Mouse (Mus musculus) MEL (cell line): Measurements from ENCODE around the gene Mms22l. TPM values are rescaled to one million over a fixed set of nuclear protein-coding genes. Genes with fewer than 3 reads are reported as not detected.
"Not testable (repeated sequence)": the region's sequence is repeated elsewhere in the genome, so short reads cannot be mapped to it uniquely, and the experiment has no call there.

Source experiments
- DNase-seq: peaks from one replicate; pipeline ENCODE4 v3.0.0; 2011; ENCODE audit warnings: low read depth, low spot score
- H3K27ac ChIP-seq: 2 replicates; pipeline ENCODE4 v1.5.1; 2012; ENCODE audit warnings: low read depth, mild to moderate bottlenecking, control low read depth, low read length, moderate library complexity; ENCODE audit not compliant: control insufficient read depth
- H3K27me3 ChIP-seq, 2 experiments: fragments of 150-350 bp in 1 of 2; sonication (generic) in 1 of 2; 2 replicates each; pipeline ENCODE4 v1.6.1; 2012; ENCODE audit warnings: low read length in 2 of 2, mild to moderate bottlenecking in 2 of 2, improper control_type of control experiment in 1 of 2, moderate library complexity in 1 of 2; ENCODE audit not compliant: insufficient read depth in 2 of 2, control insufficient read depth in 1 of 2
- H3K36me3 ChIP-seq, 2 experiments: 2 replicates each; pipeline ENCODE4 v1.6.1; 2012 to 2014; ENCODE audit warnings: low read length in 2 of 2, improper control_type of control experiment in 1 of 2, inconsistent platforms in 1 of 2, mild to moderate bottlenecking in 1 of 2; ENCODE audit not compliant: insufficient read depth in 2 of 2, control insufficient read depth in 1 of 2
- H3K4me1 ChIP-seq, 2 experiments: fragments of 150-350 bp in 1 of 2; sonication (generic) in 1 of 2; 2 replicates each; pipeline ENCODE4 v1.6.1; 2012; ENCODE audit warnings: low read length in 2 of 2, improper control_type of control experiment in 1 of 2, mild to moderate bottlenecking in 1 of 2; ENCODE audit not compliant: insufficient read depth in 2 of 2, control insufficient read depth in 1 of 2
- H3K4me3 ChIP-seq, 2 experiments: fragments of 150-350 bp in 1 of 2; sonication (generic) in 1 of 2; 2 replicates each; pipeline ENCODE4 v1.5.1; 2012; ENCODE audit warnings: low read depth in 2 of 2, low read length in 2 of 2, mild to moderate bottlenecking in 2 of 2, moderate library complexity in 2 of 2, control low read depth in 1 of 2, improper control_type of control experiment in 1 of 2; ENCODE audit not compliant: control insufficient read depth in 1 of 2, insufficient read depth in 1 of 2
- H3K79me2 ChIP-seq: 2 replicates; pipeline ENCODE4 v1.6.1; 2012; ENCODE audit warnings: mild to moderate bottlenecking, low read length, moderate library complexity; ENCODE audit not compliant: control insufficient read depth, poor library complexity, insufficient read depth
- H3K9ac ChIP-seq: 2 replicates; pipeline ENCODE4 v1.6.1; 2012; ENCODE audit warnings: low read depth, mild to moderate bottlenecking, control low read depth, low read length, moderate library complexity; ENCODE audit not compliant: control insufficient read depth, poor library complexity, severe bottlenecking
- H3K9me3 ChIP-seq: fragments of 150-350 bp; sonication (generic); replicated peaks from 2 replicates; pipeline ENCODE4 v1.6.1; 2012; ENCODE audit warnings: mild to moderate bottlenecking, low read length, improper control_type of control experiment, moderate library complexity; ENCODE audit not compliant: insufficient read depth
- BHLHE40 ChIP-seq: IDR thresholded peaks from 2 replicates; pipeline ENCODE4 v1.6.1; 2012; ENCODE audit warnings: low read depth, mild to moderate bottlenecking, inconsistent platforms, low read length, improper control_type of control experiment, borderline replicate concordance
- CHD2 ChIP-seq: IDR thresholded peaks from 2 replicates; pipeline ENCODE4 v1.6.1; 2011; ENCODE audit warnings: low read length, improper control_type of control experiment
- CTCF ChIP-seq, 3 experiments: IDR thresholded peaks in 2 of 3; conservative IDR thresholded peaks in 1 of 3; 2 replicates each; pipeline ENCODE4 v1.5.1; 2011 to 2012; ENCODE audit warnings: low read length in 3 of 3, low read depth in 2 of 3, mild to moderate bottlenecking in 2 of 3, improper control_type of control experiment in 1 of 3, inconsistent platforms in 1 of 3, mixed read lengths in 1 of 3, moderate library complexity in 1 of 3; ENCODE audit not compliant: control insufficient read depth in 1 of 3, insufficient read depth in 1 of 3, poor library complexity in 1 of 3, severe bottlenecking in 1 of 3
- E2F4 ChIP-seq: IDR thresholded peaks from 2 replicates; pipeline ENCODE4 v1.6.1; 2011; ENCODE audit warnings: low read depth, low read length, improper control_type of control experiment, borderline replicate concordance
- ELF1 ChIP-seq: IDR thresholded peaks from 2 replicates; pipeline ENCODE4 v1.6.1; 2014; ENCODE audit warnings: low read depth, mild to moderate bottlenecking, inconsistent platforms, low read length, improper control_type of control experiment, moderate library complexity
- EP300 ChIP-seq, 2 experiments: IDR thresholded peaks; 2 replicates each; pipeline ENCODE4 v1.6.1; 2011; ENCODE audit warnings: improper control_type of control experiment in 2 of 2, low read length in 2 of 2, low read depth in 1 of 2, mild to moderate bottlenecking in 1 of 2
- GABPA ChIP-seq: IDR thresholded peaks from 2 replicates; pipeline ENCODE4 v1.6.1; 2012; ENCODE audit warnings: low read depth, mild to moderate bottlenecking, inconsistent platforms, low read length, improper control_type of control experiment, moderate library complexity
- HCFC1 ChIP-seq: IDR thresholded peaks from 2 replicates; pipeline ENCODE4 v1.6.1; 2012; ENCODE audit warnings: low read depth, mild to moderate bottlenecking, inconsistent platforms, low read length, improper control_type of control experiment, moderate library complexity
- JUND ChIP-seq: IDR thresholded peaks from 2 replicates; pipeline ENCODE4 v1.6.1; 2011; ENCODE audit warnings: low read depth, mild to moderate bottlenecking, improper control_type of control experiment, low read length
- KAT2A ChIP-seq: conservative IDR thresholded peaks from 2 replicates; pipeline ENCODE4 v1.6.1; 2012; ENCODE audit warnings: low read depth, low read length, improper control_type of control experiment, inconsistent platforms
- MAFK ChIP-seq: IDR thresholded peaks from 2 replicates; pipeline ENCODE4 v1.6.1; 2011; ENCODE audit warnings: low read depth, mild to moderate bottlenecking, low read length, improper control_type of control experiment, borderline replicate concordance
- MAZ ChIP-seq: IDR thresholded peaks from 2 replicates; pipeline ENCODE4 v1.6.1; 2012; ENCODE audit warnings: low read depth, mild to moderate bottlenecking, inconsistent platforms, low read length, improper control_type of control experiment
- MXI1 ChIP-seq: IDR thresholded peaks from 2 replicates; pipeline ENCODE4 v1.6.1; 2011; ENCODE audit warnings: mild to moderate bottlenecking, low read depth, low read length, improper control_type of control experiment
- MYB ChIP-seq: IDR thresholded peaks from 2 replicates; pipeline ENCODE4 v1.6.1; 2011; ENCODE audit warnings: mild to moderate bottlenecking, low read depth, low read length, improper control_type of control experiment
- MYC ChIP-seq: IDR thresholded peaks from 2 replicates; pipeline ENCODE4 v1.6.1; 2011; ENCODE audit warnings: low read depth, mild to moderate bottlenecking, low read length, improper control_type of control experiment, moderate library complexity
- NELFE ChIP-seq: IDR thresholded peaks from 2 replicates; pipeline ENCODE4 v1.6.1; 2011; ENCODE audit warnings: low read depth, low read length, improper control_type of control experiment
- NRF1 ChIP-seq: IDR thresholded peaks from 2 replicates; pipeline ENCODE4 v1.6.1; 2014; ENCODE audit warnings: low read depth, mild to moderate bottlenecking, inconsistent platforms, low read length, improper control_type of control experiment, moderate library complexity; ENCODE audit not compliant: poor library complexity, insufficient read depth, severe bottlenecking
- POLR2A ChIP-seq, 2 experiments: IDR thresholded peaks; 2 replicates each; pipeline ENCODE4 v1.6.1; 2011 to 2012; ENCODE audit warnings: low read length in 2 of 2, mild to moderate bottlenecking in 2 of 2, control low read depth in 1 of 2, improper control_type of control experiment in 1 of 2, low read depth in 1 of 2, moderate library complexity in 1 of 2; ENCODE audit not compliant: control insufficient read depth in 1 of 2, insufficient read depth in 1 of 2, poor library complexity in 1 of 2
- POLR2AphosphoS2 ChIP-seq: IDR thresholded peaks from 2 replicates; pipeline ENCODE4 v1.6.1; 2011; ENCODE audit warnings: low read length, improper control_type of control experiment
- RAD21 ChIP-seq: IDR thresholded peaks from 2 replicates; pipeline ENCODE4 v1.6.1; 2011; ENCODE audit warnings: mild to moderate bottlenecking, low read depth, low read length, improper control_type of control experiment
- SIN3A ChIP-seq: IDR thresholded peaks from 2 replicates; pipeline ENCODE4 v1.6.1; 2012; ENCODE audit warnings: low read length, improper control_type of control experiment, inconsistent platforms
- SMC3 ChIP-seq: IDR thresholded peaks from 2 replicates; pipeline ENCODE4 v1.6.1; 2011; ENCODE audit warnings: low read depth, low read length, improper control_type of control experiment
- TAL1 ChIP-seq: IDR thresholded peaks from 2 replicates; pipeline ENCODE4 v1.6.1; 2012; ENCODE audit warnings: mild to moderate bottlenecking, inconsistent platforms, low read length, moderate library complexity, mixed read lengths
- TBP ChIP-seq: IDR thresholded peaks from 2 replicates; pipeline ENCODE4 v1.8.0; 2011; ENCODE audit warnings: low read depth, low read length, improper control_type of control experiment
- TCF12 ChIP-seq: IDR thresholded peaks from 2 replicates; pipeline ENCODE4 v1.6.1; 2014; ENCODE audit warnings: low read depth, mild to moderate bottlenecking, inconsistent platforms, low read length, improper control_type of control experiment, moderate library complexity
- UBTF ChIP-seq: IDR thresholded peaks from 2 replicates; pipeline ENCODE4 v1.6.1; 2012; ENCODE audit warnings: low read depth, mild to moderate bottlenecking, inconsistent platforms, low read length, improper control_type of control experiment, moderate library complexity, borderline replicate concordance; ENCODE audit not compliant: insufficient read depth
- USF1 ChIP-seq: IDR thresholded peaks from 2 replicates; pipeline ENCODE4 v1.6.1; 2014; ENCODE audit warnings: low read depth, mild to moderate bottlenecking, inconsistent platforms, low read length, improper control_type of control experiment, moderate library complexity
- USF2 ChIP-seq, 2 experiments: IDR thresholded peaks; 2 replicates each; pipeline ENCODE4 v1.6.1; 2011 to 2012; ENCODE audit warnings: improper control_type of control experiment in 2 of 2, low read length in 2 of 2, borderline replicate concordance in 1 of 2, inconsistent platforms in 1 of 2, low read depth in 1 of 2, mild to moderate bottlenecking in 1 of 2; ENCODE audit not compliant: insufficient read depth in 1 of 2
- ZC3H11A ChIP-seq: IDR thresholded peaks from 2 replicates; pipeline ENCODE4 v1.6.1; 2012; ENCODE audit warnings: low read depth, mild to moderate bottlenecking, inconsistent platforms, low read length, improper control_type of control experiment
- ZKSCAN1 ChIP-seq: IDR thresholded peaks from 2 replicates; pipeline ENCODE4 v1.6.1; 2012; ENCODE audit warnings: low read depth, mild to moderate bottlenecking, inconsistent platforms, low read length, improper control_type of control experiment, moderate library complexity
- ZMIZ1 ChIP-seq: IDR thresholded peaks from 2 replicates; pipeline ENCODE4 v1.6.1; 2012; ENCODE audit warnings: low read depth, mild to moderate bottlenecking, inconsistent platforms, low read length, improper control_type of control experiment, moderate library complexity
- ZNF384 ChIP-seq: IDR thresholded peaks from 2 replicates; pipeline ENCODE4 v1.6.1; 2012; ENCODE audit warnings: low read depth, mild to moderate bottlenecking, inconsistent platforms, low read length, improper control_type of control experiment
- polyA plus RNA-seq, 2 experiments: library from polyadenylated mRNA; stranded (reverse) in 1 of 2; unstranded in 1 of 2; fragments of >175 nt in 1 of 2; fragments of >200 nt in 1 of 2; gene quantifications; 2 replicates each; pipeline versions ENCODE4 v1.2.1 to v1.2.4; 2012; ENCODE audit warnings: low replicate concordance in 2 of 2, low read depth in 1 of 2; ENCODE audit not compliant: insufficient read length in 2 of 2, insufficient read depth in 1 of 2, missing spikeins in 1 of 2
- total RNA-seq: library from RNA; depleted of rRNA; stranded (reverse); fragments of 300-350 nt; gene quantifications from 2 replicates; pipeline ENCODE4 v1.2.3, GENCODE M21; 2012; rRNA removed

Gene Mms22l
- total RNA-seq (36.2 and 40.3 TPM in 2 replicates), polyA plus RNA-seq (10 to 100 TPM in 1 of 2 experiments, not detected in 1; 46.3 TPM)

- Histone ChIP-seq H3K36me3 (peaks cover under 1 to 19% of the 10 kb centered on the region in 2 experiments), H3K9me3 (no peaks in the 10 kb centered on the region), H3K4me1 (peaks cover 0 to 3% of the 10 kb centered on the region in 2 experiments; a peak in 2 of 4 replicates), H3K4me3 (peak within 1 kb of the TSS; percentile 60 to 96), H3K27me3 (no peaks in the 10 kb centered on the region), H3K79me2 (peaks cover 22% of the 10 kb centered on the region), H3K9ac (peak within 1 kb of the TSS; percentile 99), H3K27ac (peak within 1 kb of the TSS; percentile 89)
- TF ChIP-seq TAL1, result no peak
- no peak for TF ChIP-seq MYB
- TF ChIP-seq ZC3H11A, result no peak
- TF ChIP-seq SMC3, result no peak
- TF ChIP-seq CTCF (IDR thresholded peaks at IDR 0.05 in 2 of 3, conservative IDR thresholded peaks at IDR 0.05 in 1 of 3; ENCODE audit: control insufficient read depth in 1 of 3, insufficient read depth in 1 of 3, low read depth in 2 of 3, low read length in 3 of 3, poor library complexity in 1 of 3, severe bottlenecking in 1 of 3), result no peak
- no peak for TF ChIP-seq ZKSCAN1
- TF ChIP-seq MYC, result no peak
- TF ChIP-seq USF2 (IDR thresholded peaks at IDR 0.05; ENCODE audit: borderline replicate concordance in 1 of 2, insufficient read depth in 1 of 2, low read depth in 1 of 2, low read length in 2 of 2), result no peak
- TF ChIP-seq TBP, result peak; percentile 76
- peak; percentile 94 for TF ChIP-seq POLR2AphosphoS2
- TF ChIP-seq NRF1, result no peak
- TF ChIP-seq E2F4, result peak; percentile 99
- TF ChIP-seq ELF1, result peak; percentile 84
- TF ChIP-seq UBTF, result no peak
- no peak for TF ChIP-seq TCF12
- peak; percentile 98 for TF ChIP-seq CHD2
- TF ChIP-seq MAZ, result no peak
- TF ChIP-seq NELFE, result peak; percentile 94
- no peak for TF ChIP-seq ZNF384
- no peak for TF ChIP-seq JUND
- peak; percentile 14 for TF ChIP-seq SIN3A
- TF ChIP-seq POLR2A (IDR thresholded peaks at IDR 0.05; ENCODE audit: control insufficient read depth in 1 of 2, insufficient read depth in 1 of 2, low read depth in 1 of 2, low read length in 2 of 2, poor library complexity in 1 of 2), result peak; percentile 72 to 99
- TF ChIP-seq USF1, result no peak
- TF ChIP-seq MXI1, result no peak
- TF ChIP-seq EP300 (IDR thresholded peaks at IDR 0.05; ENCODE audit: low read depth in 1 of 2, low read length in 2 of 2), result no peak
- no peak for TF ChIP-seq BHLHE40
- no peak; the same call in 1 of the 2 replicates for TF ChIP-seq KAT2A
- no peak for TF ChIP-seq MAFK
- peak; percentile 82 for TF ChIP-seq HCFC1
- TF ChIP-seq RAD21, result no peak
- TF ChIP-seq GABPA, result no peak
- peak; percentile 81; the same call in 1 of the 2 replicates for TF ChIP-seq ZMIZ1
- peak; percentile 95 for DNase-seq
Observed at GRCm38 (mm10) chr4:24496116-24496952, at the start of gene Mms22l. Gene Mms22l (plus strand): TSS chr4:24496451.

GRCm38 (mm10) chr4:24484046-24484445 lies 12.2 kb upstream of the Mms22l start:
- H3K9ac ChIP-seq, H3K79me2 ChIP-seq, H3K27me3 ChIP-seq, H3K27ac ChIP-seq, H3K9me3 ChIP-seq, H3K4me3 ChIP-seq, H3K36me3 ChIP-seq, H3K4me1 ChIP-seq, DNase-seq: not testable (repeated sequence)
